Mouse (Mus musculus): ENCODE measurements around the gene Itga1. TPM values are rescaled to one million over a fixed set of nuclear protein-coding genes. Genes with fewer than 3 reads are reported as not detected.

Gene Itga1
- total RNA-seq, 2 experiments from 2014 or later, result 5.8 to 7.1 TPM

- H3K4me3 ChIP-seq, result no peak overlapping the region
- TF ChIP-seq CTCF (IDR thresholded peaks at IDR 0.05), result no peak
- intact Hi-C loops (cut with DNase I), result no loop called here
- H3K27ac ChIP-seq, result no peak overlapping the region
- DNase-seq (ENCODE audit: extremely low spot score in 1 of 2, low spot score in 2 of 2), result no peak
Observed at GRCm38 (mm10) chr13:114910629-114911028, 191.1 kb downstream of the Itga1 start.

- intact Hi-C loops (cut with DNase I), result no loop called here
- no peak for DNase-seq (ENCODE audit: extremely low spot score in 1 of 2, low spot score in 2 of 2)
- no peak for TF ChIP-seq CTCF (IDR thresholded peaks at IDR 0.05)
- Histone ChIP-seq H3K4me3 (no peak overlapping the region), H3K27ac (no peak overlapping the region)
Observed at GRCm38 (mm10) chr13:114909514-114909913, 192.2 kb downstream of the Itga1 start.

GRCm38 (mm10) chr13:114907876-114908275 is 193.9 kb downstream of the Itga1 start:
- Histone ChIP-seq H3K4me3 (no peak overlapping the region), H3K27ac (no peak overlapping the region)
- TF ChIP-seq CTCF (IDR thresholded peaks at IDR 0.05), result no peak
- no peak for DNase-seq (ENCODE audit: extremely low spot score in 1 of 2, low spot score in 2 of 2)
- intact Hi-C loops (cut with DNase I), result no loop called here

Other genes with a start within 250 kb of the Itga1 start
- under 1 TPM in 1 of 2 experiments, not detected in 1; 0.05 TPM for gene Itga2, start 169.9 kb downstream of the Itga1 start, total RNA-seq (2021)
- 10 to 100 TPM; 19.5 to 24.1 TPM for gene Pelo, start 11.8 kb downstream of the Itga1 start, total RNA-seq (2021)
- gene Gm49395, start within 50 bp of the Itga1 start, total RNA-seq (2021), result 1 to 10 TPM; 1.5 to 2.0 TPM

Data from left cerebral cortex, adult 2 months (tissue).